Mouse (Mus musculus): ENCODE measurements around the gene Baz1b. TPM values are rescaled to one million over a fixed set of nuclear protein-coding genes. Genes with fewer than 3 reads are reported as not detected.

Gene Baz1b
- polyA plus RNA-seq, 1 experiment from 2014 or later: 26.6 TPM

DNA sequence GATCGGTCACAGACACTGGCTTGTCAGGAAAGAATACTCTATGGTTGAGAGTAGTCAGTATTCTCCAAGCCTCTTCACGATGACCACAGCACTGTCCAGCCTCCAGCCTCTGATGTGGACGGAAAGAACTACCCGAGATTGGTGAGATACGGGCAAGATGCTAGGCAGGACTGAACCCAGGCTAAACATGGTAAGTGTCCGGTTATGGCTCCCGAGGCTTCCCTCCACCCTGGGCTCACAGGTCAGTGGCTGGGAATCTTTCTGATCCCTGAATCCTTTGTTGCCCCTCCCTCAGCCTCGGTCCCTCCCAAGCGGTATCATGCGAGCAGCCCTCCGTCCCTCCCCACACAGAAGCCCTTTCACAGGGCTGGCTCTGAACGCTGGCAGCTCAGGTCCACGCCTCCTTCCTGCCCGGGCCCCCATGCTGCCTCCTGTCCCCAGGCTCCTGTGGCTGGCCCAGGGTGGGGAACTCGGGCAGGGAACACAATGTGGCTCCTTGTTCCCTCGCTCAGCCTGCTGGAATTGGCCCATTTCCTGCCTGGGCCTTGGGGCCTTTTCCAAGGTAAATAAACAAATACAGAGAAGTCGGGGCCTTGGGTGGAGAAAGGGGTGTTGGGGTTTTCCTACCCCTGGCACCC, 76.9 kb downstream of the Baz1b start:
- no peaks in the 10 kb centered on the region for H3K9me3 ChIP-seq
- WGBS: 17% methylated on average over 17 of the region's 17 CpGs
- H3K4me1 ChIP-seq (replicated peaks): peaks cover 12% of the 10 kb centered on the region; the same call in 1 of the 2 replicates
- H3K4me3 ChIP-seq: no peak overlapping the region
- H3K36me3 ChIP-seq: no peaks in the 10 kb centered on the region
- H3K4me2 ChIP-seq: peak overlapping the region; percentile 11; the same call in 1 of the 2 replicates
- ATAC-seq (ENCODE audit: low FRiP score, low read depth): peak; percentile 94
- H3K9ac ChIP-seq: no peak overlapping the region
- H3K27me3 ChIP-seq: no peaks in the 10 kb centered on the region
- peak overlapping the region; percentile 58 for H3K27ac ChIP-seq (replicated peaks)

DNA sequence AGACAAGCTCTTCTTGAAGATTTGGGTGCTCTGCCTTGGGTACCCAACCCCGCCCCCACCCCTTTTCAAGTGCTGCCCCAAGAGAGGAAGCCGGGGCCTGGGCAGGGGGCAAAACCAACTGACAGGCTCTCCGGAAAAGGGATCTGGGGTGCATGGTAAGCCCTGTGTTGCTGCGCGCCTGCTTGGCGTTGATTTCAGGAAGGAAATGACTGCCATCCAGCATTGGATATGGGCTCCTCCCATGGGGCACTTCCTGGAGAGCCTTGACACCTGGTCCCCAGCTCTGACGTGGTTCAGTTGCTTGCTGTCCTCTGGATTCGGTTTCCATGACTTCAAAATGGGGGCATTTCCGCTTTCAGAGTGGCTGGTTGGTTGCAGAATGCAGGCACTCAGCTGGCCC, 77.5 kb downstream of the Baz1b start:
- Histone ChIP-seq H3K4me1 (replicated peaks) (peaks cover 12% of the 10 kb centered on the region; the same call in 1 of the 2 replicates), H3K4me3 (no peak overlapping the region), H3K27ac (replicated peaks) (peak overlapping the region; percentile 58), H3K27me3 (no peaks in the 10 kb centered on the region), H3K9ac (no peak overlapping the region), H3K4me2 (0 out of 2 replicates have a peak overlapping the region, but pooled peaks have one; percentile 11), H3K9me3 (no peaks in the 10 kb centered on the region), H3K36me3 (no peaks in the 10 kb centered on the region)
- peak; percentile 69 for ATAC-seq (ENCODE audit: low FRiP score, low read depth)
- WGBS: 51% methylated on average over 9 of the region's 9 CpGs

DNA sequence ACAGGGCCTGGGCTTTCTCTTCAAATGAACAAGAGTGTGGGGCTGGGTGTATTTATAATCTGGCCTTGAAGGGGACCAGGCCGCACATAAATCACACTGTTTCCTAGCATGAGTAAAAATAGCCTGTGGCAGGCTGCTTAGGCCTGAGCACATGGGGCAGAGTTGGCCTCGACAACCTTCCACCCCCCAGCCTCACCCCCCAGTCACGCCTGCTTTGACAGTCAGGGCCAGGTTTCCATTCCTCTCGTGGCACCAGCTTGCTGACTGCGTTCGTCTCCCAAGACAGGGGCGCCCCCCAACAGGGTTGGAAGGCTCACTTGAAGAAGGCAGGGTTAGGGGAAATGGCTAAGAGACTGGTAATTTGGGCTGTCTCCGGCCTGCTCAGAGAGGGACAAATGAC, 82.4 kb downstream of the Baz1b start:
- Histone ChIP-seq H3K4me2 (no peak overlapping the region), H3K4me1 (replicated peaks) (peaks cover 17% of the 10 kb centered on the region), H3K27me3 (no peaks in the 10 kb centered on the region), H3K36me3 (no peaks in the 10 kb centered on the region), H3K9me3 (no peaks in the 10 kb centered on the region), H3K27ac (replicated peaks) (no peak overlapping the region), H3K4me3 (no peak overlapping the region), H3K9ac (no peak overlapping the region)
- WGBS: 80% methylated on average over 8 of the region's 8 CpGs
- ATAC-seq (ENCODE audit: low FRiP score, low read depth): no peak

DNA sequence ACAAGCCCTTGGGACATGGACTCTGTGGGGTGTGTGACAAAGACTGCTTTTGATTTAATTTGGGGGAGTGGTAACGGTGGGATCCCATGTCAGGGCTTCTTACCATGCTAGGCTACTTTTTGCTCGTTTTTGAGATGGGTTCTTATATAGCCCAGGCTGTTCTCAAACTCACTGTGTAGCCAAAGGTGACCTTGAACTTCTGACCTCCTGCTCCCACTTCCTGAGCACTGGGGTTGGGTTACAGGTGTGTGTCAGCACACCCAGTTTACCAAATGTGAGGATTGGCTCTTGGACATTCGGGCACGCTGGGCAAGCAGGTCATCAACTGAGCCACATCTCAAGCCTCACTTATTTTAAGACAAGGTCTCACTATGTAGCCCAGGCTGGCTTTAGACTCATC, 83.3 kb downstream of the Baz1b start:
- Histone ChIP-seq H3K9me3 (no peaks in the 10 kb centered on the region), H3K27ac (replicated peaks) (no peak overlapping the region), H3K4me1 (replicated peaks) (peaks cover 23% of the 10 kb centered on the region), H3K9ac (no peak overlapping the region), H3K4me3 (no peak overlapping the region), H3K27me3 (no peaks in the 10 kb centered on the region), H3K36me3 (no peaks in the 10 kb centered on the region), H3K4me2 (no peak overlapping the region)
- ATAC-seq (ENCODE audit: low FRiP score, low read depth): no peak
- 90% methylated on average over 4 of the region's 4 CpGs for WGBS

DNA sequence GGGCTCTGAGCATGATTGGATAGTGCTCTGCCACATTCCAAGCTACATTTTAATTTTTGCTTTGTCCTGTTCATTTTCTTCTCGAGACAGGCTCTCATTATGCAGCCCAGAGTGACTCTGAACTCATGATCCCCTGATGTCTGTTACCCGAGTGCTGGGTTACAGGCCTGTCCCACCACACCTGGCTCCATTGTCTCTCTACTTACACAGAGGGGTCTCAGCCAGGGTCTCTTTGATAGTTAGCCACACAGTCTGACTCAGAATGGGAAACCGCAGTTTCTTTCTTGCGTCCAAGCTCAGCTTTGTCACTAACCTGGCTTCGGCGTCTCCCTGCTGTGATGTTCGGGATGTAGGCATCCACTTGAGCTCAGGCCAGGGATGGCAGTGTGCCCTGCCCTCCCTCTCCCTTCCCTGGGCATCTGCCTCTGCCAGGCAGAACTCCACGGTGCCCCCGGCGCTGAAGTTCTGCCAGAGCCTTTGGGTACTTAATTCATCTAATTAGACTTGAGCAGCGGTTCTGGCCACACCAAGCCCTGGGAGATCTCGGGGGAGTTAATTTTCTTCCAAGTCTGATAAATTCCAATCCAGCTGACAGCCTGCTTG, 84.6 kb downstream of the Baz1b start:
- peak; percentile 73; the same call in 1 of the 2 replicates for ATAC-seq (ENCODE audit: low FRiP score, low read depth)
- Histone ChIP-seq H3K27me3 (peaks cover 5% of the 10 kb centered on the region; the same call in 1 of the 2 replicates), H3K27ac (replicated peaks) (peak overlapping the region; percentile 68), H3K36me3 (no peaks in the 10 kb centered on the region), H3K9me3 (no peaks in the 10 kb centered on the region), H3K4me2 (no peak overlapping the region), H3K9ac (no peak overlapping the region), H3K4me1 (replicated peaks) (peaks cover 31% of the 10 kb centered on the region), H3K4me3 (no peak overlapping the region)
- WGBS: 29% methylated on average over 12 of the region's 12 CpGs

DNA sequence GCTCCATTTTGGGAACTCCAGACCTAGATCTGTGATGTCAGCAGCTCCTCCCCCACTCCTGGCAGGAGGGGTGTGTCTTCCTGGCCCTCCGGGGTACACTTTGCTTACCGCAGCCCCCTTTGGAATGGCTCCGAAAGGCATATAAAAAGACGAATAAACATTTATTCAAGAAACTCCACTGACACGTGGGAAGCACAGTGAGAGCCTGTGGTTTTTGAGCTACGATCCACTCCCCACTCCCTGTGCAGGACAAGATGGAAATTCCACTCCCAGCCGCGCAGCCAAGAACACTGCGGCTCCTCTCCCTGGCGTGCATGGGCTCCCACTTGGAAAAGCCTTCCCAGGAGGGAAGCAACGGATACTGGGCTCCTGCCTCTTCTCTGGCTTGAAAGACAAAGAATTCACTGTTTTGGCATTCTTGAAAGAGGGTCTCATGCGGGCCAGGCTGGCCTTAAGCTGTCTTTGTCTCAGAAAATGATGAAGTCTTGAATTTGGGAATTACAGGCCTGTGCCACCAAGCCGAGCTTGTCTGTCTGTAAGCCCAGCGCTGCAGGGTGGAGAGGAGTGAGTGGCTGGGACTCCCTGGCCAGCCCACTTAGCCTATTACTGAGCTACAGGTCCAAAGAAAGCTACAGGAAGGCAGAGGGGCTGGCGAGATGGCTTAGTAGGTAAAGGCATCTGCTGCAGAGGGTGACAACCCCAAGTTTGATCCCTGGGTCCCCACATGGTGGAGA, 87.8 kb downstream of the Baz1b start:
- ATAC-seq (ENCODE audit: low FRiP score, low read depth): peak; percentile 54; the same call in 1 of the 2 replicates
- H3K4me1 ChIP-seq (replicated peaks): peaks cover 33% of the 10 kb centered on the region
- H3K27me3 ChIP-seq: peaks cover 5% of the 10 kb centered on the region; the same call in 1 of the 2 replicates
- peak overlapping the region; percentile 72 for H3K27ac ChIP-seq (replicated peaks)
- no peak overlapping the region for H3K9ac ChIP-seq
- 0 out of 2 replicates have a peak overlapping the region, but pooled peaks have one; percentile 7 for H3K4me3 ChIP-seq
- H3K9me3 ChIP-seq: no peaks in the 10 kb centered on the region
- WGBS: 12% methylated on average over 15 of the region's 15 CpGs
- H3K4me2 ChIP-seq: peak overlapping the region; percentile 34
- no peaks in the 10 kb centered on the region for H3K36me3 ChIP-seq

DNA sequence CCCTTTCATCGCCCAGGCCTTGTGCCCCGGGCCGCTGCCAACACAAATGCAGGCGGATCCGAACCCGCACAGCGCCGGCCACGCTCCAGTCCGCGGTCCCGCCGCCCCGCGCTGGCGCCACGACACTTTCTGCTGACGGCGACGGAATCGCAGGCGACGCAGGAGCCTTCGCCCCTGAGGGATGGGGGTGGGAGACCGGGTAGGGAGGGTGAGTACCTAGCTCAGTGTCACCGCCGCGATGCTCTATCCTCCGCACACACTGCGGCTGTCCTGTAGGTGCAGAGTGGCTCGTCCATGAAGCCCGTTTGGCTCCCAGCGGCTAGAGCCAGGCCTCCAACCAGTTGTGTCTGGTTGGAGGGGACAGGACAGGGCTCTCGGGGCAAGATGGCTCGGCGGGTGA, 89.5 kb downstream of the Baz1b start:
- ATAC-seq (ENCODE audit: low FRiP score, low read depth): no peak
- H3K9me3 ChIP-seq: no peaks in the 10 kb centered on the region
- no peak overlapping the region for H3K27ac ChIP-seq (replicated peaks)
- peaks cover 30% of the 10 kb centered on the region for H3K4me1 ChIP-seq (replicated peaks)
- 3% methylated on average over 36 of the region's 36 CpGs for WGBS
- no peak overlapping the region for H3K9ac ChIP-seq
- H3K27me3 ChIP-seq: peaks cover 5% of the 10 kb centered on the region; the same call in 1 of the 2 replicates
- H3K36me3 ChIP-seq: no peaks in the 10 kb centered on the region
- 0 out of 2 replicates have a peak overlapping the region, but pooled peaks have one; percentile 13 for H3K4me3 ChIP-seq
- peak overlapping the region; percentile 44 for H3K4me2 ChIP-seq

DNA sequence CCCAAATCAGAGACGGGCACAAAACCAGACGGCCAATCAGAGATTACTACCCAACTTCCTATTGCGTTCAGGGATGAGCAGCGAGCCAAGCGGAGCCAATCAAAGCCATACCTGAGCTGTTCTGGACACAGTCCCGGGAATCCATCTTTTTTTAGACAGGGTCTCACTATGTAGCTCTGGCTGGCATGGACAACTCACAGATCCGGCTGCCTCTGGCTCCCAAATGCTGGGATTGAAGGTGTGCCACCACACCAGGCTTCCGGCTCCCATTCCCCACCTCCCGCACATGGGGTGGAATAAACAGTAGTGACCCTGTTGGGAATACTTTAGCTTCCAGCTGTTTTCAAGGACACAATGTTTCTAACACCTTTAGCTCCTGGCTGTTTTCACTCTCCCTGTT, 93.2 kb downstream of the Baz1b start:
- 77% methylated on average over 9 of the region's 9 CpGs for WGBS

DNA sequence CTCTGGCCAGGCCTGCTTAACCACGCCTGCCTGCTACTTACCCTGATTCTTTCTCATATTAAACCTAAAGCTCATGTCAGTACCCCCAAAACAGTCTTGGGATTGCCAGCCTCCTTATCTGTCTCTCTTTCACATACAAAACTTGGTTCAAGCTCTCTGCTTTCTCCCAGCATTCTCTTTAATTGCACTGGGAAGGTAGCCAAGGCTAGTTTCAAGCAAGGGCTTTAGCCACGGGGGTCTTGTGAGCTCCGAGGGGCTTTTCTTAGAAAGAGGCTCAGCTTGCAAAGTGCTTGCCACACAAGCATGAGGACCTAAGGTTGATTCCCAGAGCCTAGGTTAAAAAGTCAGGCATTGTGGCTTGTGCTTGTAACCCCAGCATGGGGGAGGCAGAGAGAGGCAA, 98.1 kb downstream of the Baz1b start:
- Histone ChIP-seq H3K9ac (no peak overlapping the region), H3K36me3 (no peaks in the 10 kb centered on the region), H3K4me2 (no peak overlapping the region), H3K9me3 (no peaks in the 10 kb centered on the region), H3K4me3 (no peak overlapping the region), H3K27ac (replicated peaks) (no peak overlapping the region), H3K27me3 (no peaks in the 10 kb centered on the region), H3K4me1 (replicated peaks) (no peaks in the 10 kb centered on the region)
- 59% methylated on average over 3 of the region's 3 CpGs for WGBS
- ATAC-seq (ENCODE audit: low FRiP score, low read depth): no peak

More for the DNA sequence above, 93.2 kb downstream of the Baz1b start:
- no peaks in the 10 kb centered on the region for H3K36me3 ChIP-seq
- H3K9me3 ChIP-seq: no peaks in the 10 kb centered on the region
- H3K4me1 ChIP-seq (replicated peaks): peaks cover 11% of the 10 kb centered on the region
- no peak overlapping the region for H3K9ac ChIP-seq
- H3K4me3 ChIP-seq: no peak overlapping the region
- no peak overlapping the region for H3K4me2 ChIP-seq
- H3K27me3 ChIP-seq: peaks cover 5% of the 10 kb centered on the region; the same call in 1 of the 2 replicates
- ATAC-seq (ENCODE audit: low FRiP score, low read depth): no peak
- no peak overlapping the region for H3K27ac ChIP-seq (replicated peaks)

DNA sequence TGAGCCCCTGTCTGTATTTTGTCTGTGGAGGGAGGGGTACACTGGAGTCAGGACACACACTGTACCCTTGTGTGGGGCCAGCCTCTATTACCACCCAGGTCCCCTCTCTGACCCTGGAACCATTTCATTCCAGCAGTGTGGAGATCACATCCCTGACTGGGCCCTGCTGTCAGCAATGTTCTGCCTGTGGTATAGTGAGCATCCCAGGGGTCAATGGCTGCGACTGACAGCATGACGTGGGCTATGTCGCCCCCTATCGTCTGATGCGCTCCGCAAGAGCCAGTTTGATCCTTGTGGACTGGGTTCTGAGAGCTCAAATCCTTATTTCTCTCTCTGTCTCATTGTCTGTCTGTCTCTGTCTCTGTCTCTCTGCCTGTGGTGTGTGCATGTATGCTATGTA, 99.1 kb downstream of the Baz1b start:
- no peak overlapping the region for H3K4me3 ChIP-seq
- H3K27me3 ChIP-seq: no peaks in the 10 kb centered on the region
- no peaks in the 10 kb centered on the region for H3K4me1 ChIP-seq (replicated peaks)
- no peak overlapping the region for H3K9ac ChIP-seq
- H3K4me2 ChIP-seq: no peak overlapping the region
- ATAC-seq (ENCODE audit: low FRiP score, low read depth): peak; percentile 54
- H3K27ac ChIP-seq (replicated peaks): no peak overlapping the region
- H3K9me3 ChIP-seq: no peaks in the 10 kb centered on the region
- WGBS: 2% methylated on average over 6 of the region's 6 CpGs
- H3K36me3 ChIP-seq: no peaks in the 10 kb centered on the region

DNA sequence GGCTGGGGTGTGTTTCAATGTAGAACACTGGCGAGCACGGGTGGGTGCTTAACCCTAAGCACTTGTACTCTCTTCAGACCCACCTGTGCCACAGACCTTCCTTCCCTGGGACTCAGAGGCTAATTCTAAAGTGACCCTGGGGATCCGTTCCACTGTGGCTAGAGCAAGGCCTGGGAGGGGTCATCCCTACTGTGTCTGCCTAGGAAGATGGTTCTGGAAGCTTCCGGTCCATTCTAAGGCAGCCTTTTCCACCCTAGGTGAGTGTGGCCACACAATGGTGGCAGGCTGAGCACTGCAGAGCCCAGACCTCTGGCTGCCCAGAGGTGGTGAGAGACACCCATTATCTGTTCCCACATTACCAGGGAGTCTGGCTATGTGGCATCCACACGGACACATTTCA, 99.9 kb downstream of the Baz1b start:
- Histone ChIP-seq H3K27ac (replicated peaks) (no peak overlapping the region), H3K27me3 (no peaks in the 10 kb centered on the region), H3K4me1 (replicated peaks) (no peaks in the 10 kb centered on the region), H3K4me2 (no peak overlapping the region), H3K4me3 (no peak overlapping the region), H3K36me3 (no peaks in the 10 kb centered on the region), H3K9ac (no peak overlapping the region), H3K9me3 (no peaks in the 10 kb centered on the region)
- no peak for ATAC-seq (ENCODE audit: low FRiP score, low read depth)
- 86% methylated on average over 5 of the region's 5 CpGs for WGBS

DNA sequence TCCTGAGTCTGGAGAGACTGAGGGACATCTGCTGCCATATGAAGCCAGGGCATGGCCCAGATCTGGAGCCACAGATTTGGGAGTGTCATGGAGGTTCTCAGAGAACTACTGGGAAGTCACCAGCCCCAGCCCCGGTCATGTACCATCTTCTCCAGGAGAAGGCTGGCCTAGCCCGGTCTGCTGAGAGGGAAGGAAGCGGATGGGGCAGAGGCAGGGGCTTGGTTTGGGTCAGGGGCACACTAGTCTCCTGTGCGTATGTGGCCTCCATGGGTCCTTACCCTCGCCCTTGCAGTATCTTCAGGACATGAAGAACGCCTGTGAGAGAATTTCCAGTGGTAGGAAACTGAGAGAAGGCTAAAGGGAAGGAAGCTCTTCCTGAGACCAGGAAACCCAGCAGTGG, 103.6 kb downstream of the Baz1b start:
- Histone ChIP-seq H3K4me1 (replicated peaks) (no peaks in the 10 kb centered on the region), H3K9me3 (no peaks in the 10 kb centered on the region), H3K4me2 (no peak overlapping the region), H3K27me3 (no peaks in the 10 kb centered on the region), H3K9ac (no peak overlapping the region), H3K36me3 (no peaks in the 10 kb centered on the region), H3K4me3 (no peak overlapping the region), H3K27ac (replicated peaks) (no peak overlapping the region)
- 86% methylated on average over 6 of the region's 6 CpGs for WGBS
- no peak for ATAC-seq (ENCODE audit: low FRiP score, low read depth)

Measured in hindbrain, embryonic 15.5 days (tissue).